Mouse (Mus musculus) bone marrow, adult 2 months (tissue): ENCODE measurements around the gene Fars2.

Experiments
- CTCF ChIP-seq: fragments of 200-500 bp; IDR thresholded peaks from 2 replicates; pipeline ENCODE4 v1.5.1; 2011; ENCODE audit warnings: low read length, control low read depth; ENCODE audit not compliant: control insufficient read depth, insufficient read depth
- POLR2A ChIP-seq: fragments of 200-500 bp; IDR thresholded peaks from 2 replicates; pipeline ENCODE4 v1.6.1; 2011; ENCODE audit warnings: low read depth, mild to moderate bottlenecking, control low read depth, low read length, borderline replicate concordance; ENCODE audit not compliant: control insufficient read depth

DNA sequence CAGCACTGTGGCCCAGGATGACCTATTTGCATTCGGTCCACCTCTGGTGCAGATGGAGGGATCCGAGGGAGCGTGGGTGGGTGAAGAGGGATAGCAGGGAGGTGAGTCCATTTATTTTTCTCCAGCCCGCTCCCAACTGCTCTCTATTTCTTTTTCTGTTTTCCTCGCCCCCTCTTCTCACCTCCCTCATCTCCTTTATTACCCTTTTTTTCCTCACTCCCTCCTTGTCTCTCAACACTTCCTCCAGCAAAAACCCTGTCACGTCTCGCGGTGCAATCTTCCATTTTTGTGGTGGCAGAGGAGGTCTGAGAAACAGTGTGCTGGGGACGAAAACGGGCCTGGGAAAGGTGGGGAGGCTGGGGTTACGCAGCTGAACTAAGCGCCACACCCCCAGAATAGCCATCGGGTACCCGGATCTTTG lies 613.1 kb downstream of the Fars2 start:
- TF ChIP-seq CTCF (no peak), POLR2A (no peak)
